Mouse (Mus musculus): ENCODE data around the gene Bace2.

DNA sequence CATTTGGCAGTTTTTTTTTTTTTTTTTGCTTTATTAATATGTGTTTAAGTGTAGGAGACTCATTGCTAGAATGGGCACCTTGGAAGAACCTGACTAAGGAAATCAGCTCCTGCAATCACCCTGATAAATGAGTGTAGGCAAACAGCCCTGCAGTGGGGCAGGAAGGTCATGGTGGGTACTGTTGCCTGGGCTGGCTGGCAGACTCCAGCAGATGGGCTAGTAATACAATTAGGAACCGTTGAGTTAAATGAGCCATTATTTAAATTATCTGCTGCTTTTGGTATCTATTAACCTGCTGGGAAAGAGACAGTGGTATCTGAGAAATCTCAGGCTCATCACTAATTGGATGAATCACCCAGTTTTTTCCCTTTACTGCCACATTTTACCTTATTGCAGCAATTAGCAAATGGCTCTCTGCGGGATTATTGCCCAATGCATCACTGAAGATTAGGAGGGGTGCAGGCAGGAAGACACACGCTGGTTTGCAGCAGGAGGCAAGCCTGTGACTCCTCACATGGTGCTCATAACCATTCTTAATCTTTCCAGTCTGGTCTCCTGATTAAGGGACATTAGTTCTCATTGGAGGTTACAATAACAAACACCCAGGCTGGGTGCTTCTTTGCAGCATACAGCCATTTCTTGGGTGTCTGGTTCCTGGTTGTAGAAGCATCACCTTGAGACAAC, 35.3 kb downstream of the Bace2 start:
- TF ChIP-seq CTCF (IDR thresholded peaks at IDR 0.05) (no peak), EP300 (IDR thresholded peaks at IDR 0.05; ENCODE audit: insufficient read depth, low read depth, low read length) (no peak)

All from heart, adult 2 months (tissue).